Mouse (Mus musculus) hindbrain, embryonic 13.5 days (tissue): ENCODE measurements around the gene St3gal5. TPM values are rescaled to one million over a fixed set of nuclear protein-coding genes. Genes with fewer than 3 reads are reported as not detected.

Experiments used
- ATAC-seq: fragments of 200-750 bp; cut with Nextera tagmentation; 2 replicates; pipeline ENCODE4 v1.8.0; 2017; ENCODE audit warnings: moderate TSS enrichment; ENCODE audit not compliant: low FRiP score
- H3K27ac ChIP-seq: fragments of 300-500 bp; sonication (generic); 2 replicates; pipeline ENCODE4 v1.5.1; 2015; ENCODE audit warnings: inconsistent platforms, mild to moderate bottlenecking, moderate library complexity
- H3K27me3 ChIP-seq: fragments of 300-500 bp; sonication (generic); 2 replicates; pipeline ENCODE4 v1.6.1; 2015; ENCODE audit warnings: mild to moderate bottlenecking, inconsistent platforms
- H3K36me3 ChIP-seq: fragments of 300-500 bp; sonication (generic); 2 replicates; pipeline ENCODE4 v1.6.1; 2015; ENCODE audit warnings: mild to moderate bottlenecking, inconsistent platforms
- H3K4me1 ChIP-seq: fragments of 300-500 bp; sonication (generic); replicated peaks from 2 replicates; pipeline ENCODE4 v1.6.1; 2015; ENCODE audit warnings: inconsistent platforms
- H3K4me2 ChIP-seq: fragments of 300-500 bp; sonication (generic); 2 replicates; pipeline ENCODE4 v1.6.1; 2015; ENCODE audit warnings: inconsistent platforms, mild to moderate bottlenecking, moderate library complexity
- H3K4me3 ChIP-seq: fragments of 300-500 bp; sonication (generic); 2 replicates; pipeline ENCODE4 v1.5.1; 2015; ENCODE audit warnings: mild to moderate bottlenecking, inconsistent platforms
- H3K9ac ChIP-seq: fragments of 300-500 bp; sonication (generic); 2 replicates; pipeline ENCODE4 v1.6.1; 2015; ENCODE audit warnings: mild to moderate bottlenecking, inconsistent platforms
- H3K9me3 ChIP-seq: fragments of 300-500 bp; sonication (generic); 2 replicates; pipeline ENCODE4 v1.6.1; 2016; ENCODE audit warnings: inconsistent platforms
- WGBS: fragments of 180-500 bp; shearing (Covaris S2); methylation state at CpG from one replicate; pipeline ENCODE4 v1.1.7; 2015; 5-methylcytosine and 5-hydroxymethylcytosine counted together
- polyA plus RNA-seq: library from polyadenylated mRNA; unstranded; fragments of >200 nt; fragmentation: Nextera tagmentation; extraction: Ambion mirVana; gene quantifications from 2 replicates; pipeline ENCODE4 v1.2.1, GENCODE M21; 2015

St3gal5 gene
- polyA plus RNA-seq, 1 experiment from 2014 or later: 52.9 TPM

- Histone ChIP-seq H3K4me3 (no peak overlapping the region), H3K4me1 (no peaks in the 10 kb centered on the region)
Measured at GRCm38 (mm10) chr6:72071281-72071870, 26.0 kb upstream of the St3gal5 start.

GRCm38 (mm10) chr6:72073781-72074180 is 23.6 kb upstream of the St3gal5 start:
- H3K4me2 ChIP-seq: no peak overlapping the region
- H3K4me1 ChIP-seq: no peaks in the 10 kb centered on the region
- H3K9me3 ChIP-seq: no peaks in the 10 kb centered on the region
- no peak overlapping the region for H3K27ac ChIP-seq
- WGBS: 88% methylated on average over 4 of the region's 4 CpGs
- ATAC-seq: no peak
- no peak overlapping the region for H3K9ac ChIP-seq
- H3K4me3 ChIP-seq: no peak overlapping the region
- H3K36me3 ChIP-seq: no peaks in the 10 kb centered on the region
- H3K27me3 ChIP-seq: no peaks in the 10 kb centered on the region

More at GRCm38 (mm10) chr6:72071281-72071870, 26.0 kb upstream of the St3gal5 start:
- Histone ChIP-seq H3K27ac (no peak overlapping the region), H3K36me3 (no peaks in the 10 kb centered on the region), H3K27me3 (no peaks in the 10 kb centered on the region), H3K9ac (no peak overlapping the region), H3K4me2 (no peak overlapping the region), H3K9me3 (no peaks in the 10 kb centered on the region)
- 89% methylated on average over 5 of the region's 5 CpGs for WGBS
- ATAC-seq: no peak

GRCm38 (mm10) chr6:72076512-72076911 is 20.9 kb upstream of the St3gal5 start:
- no peak overlapping the region for H3K27ac ChIP-seq
- H3K4me1 ChIP-seq: no peaks in the 10 kb centered on the region
- no peak overlapping the region for H3K4me3 ChIP-seq
- no peak overlapping the region for H3K4me2 ChIP-seq
- no peaks in the 10 kb centered on the region for H3K27me3 ChIP-seq
- no peak overlapping the region for H3K9ac ChIP-seq
- H3K9me3 ChIP-seq: no peaks in the 10 kb centered on the region
- ATAC-seq: no peak
- H3K36me3 ChIP-seq: no peaks in the 10 kb centered on the region
- 77% methylated on average over 9 of the region's 9 CpGs for WGBS

- ATAC-seq: no peak
- no peak overlapping the region for H3K27ac ChIP-seq
- no peak overlapping the region for H3K4me3 ChIP-seq
- H3K4me1 ChIP-seq: no peaks in the 10 kb centered on the region
- no peak overlapping the region for H3K4me2 ChIP-seq
- no peak overlapping the region for H3K9ac ChIP-seq
- no peaks in the 10 kb centered on the region for H3K36me3 ChIP-seq
- H3K9me3 ChIP-seq: 0 out of 2 replicates have a peak, but pooled peaks cover 2% of the 10 kb centered on the region
- WGBS: 89% methylated on average over 5 of the region's 5 CpGs
- H3K27me3 ChIP-seq: no peaks in the 10 kb centered on the region
Measured at GRCm38 (mm10) chr6:72078178-72078577, 19.2 kb upstream of the St3gal5 start.

GRCm38 (mm10) chr6:72081318-72082024 is 15.9 kb upstream of the St3gal5 start:
- no peak overlapping the region for H3K4me3 ChIP-seq
- H3K9me3 ChIP-seq: 0 out of 2 replicates have a peak, but pooled peaks cover 2% of the 10 kb centered on the region
- H3K4me1 ChIP-seq: no peaks in the 10 kb centered on the region
- no peaks in the 10 kb centered on the region for H3K36me3 ChIP-seq
- H3K27ac ChIP-seq: no peak overlapping the region
- no peak overlapping the region for H3K4me2 ChIP-seq
- no peak for ATAC-seq
- no peak overlapping the region for H3K9ac ChIP-seq
- 89% methylated on average over 13 of the region's 13 CpGs for WGBS
- H3K27me3 ChIP-seq: no peaks in the 10 kb centered on the region

GRCm38 (mm10) chr6:72087402-72087801 is 10.0 kb upstream of the St3gal5 start:
- WGBS: 87% methylated on average over 5 of the region's 5 CpGs
- H3K36me3 ChIP-seq: no peaks in the 10 kb centered on the region
- H3K9ac ChIP-seq: no peak overlapping the region
- H3K9me3 ChIP-seq: no peaks in the 10 kb centered on the region
- no peak for ATAC-seq
- no peak overlapping the region for H3K4me3 ChIP-seq
- no peak overlapping the region for H3K4me2 ChIP-seq
- 0 out of 2 replicates have a peak, but pooled peaks cover 5% of the 10 kb centered on the region for H3K27me3 ChIP-seq
- no peaks in the 10 kb centered on the region for H3K4me1 ChIP-seq
- H3K27ac ChIP-seq: no peak overlapping the region

- Histone ChIP-seq H3K27ac (no peak overlapping the region), H3K4me2 (no peak overlapping the region), H3K27me3 (0 out of 2 replicates have a peak, but pooled peaks cover 5% of the 10 kb centered on the region), H3K4me3 (no peak overlapping the region), H3K36me3 (no peaks in the 10 kb centered on the region), H3K9ac (no peak overlapping the region), H3K9me3 (no peaks in the 10 kb centered on the region), H3K4me1 (no peaks in the 10 kb centered on the region)
- ATAC-seq: no peak
- 91% methylated on average over 5 of the region's 5 CpGs for WGBS
Measured at GRCm38 (mm10) chr6:72089865-72090264, 7.5 kb upstream of the St3gal5 start.

GRCm38 (mm10) chr6:72091007-72091406 is 6.4 kb upstream of the St3gal5 start:
- no peak for ATAC-seq
- 53% methylated on average over 6 of the region's 6 CpGs for WGBS
- H3K4me1 ChIP-seq: no peaks in the 10 kb centered on the region
- H3K9me3 ChIP-seq: no peaks in the 10 kb centered on the region
- H3K27me3 ChIP-seq: 0 out of 2 replicates have a peak, but pooled peaks cover 5% of the 10 kb centered on the region
- no peak overlapping the region for H3K9ac ChIP-seq
- no peak overlapping the region for H3K4me3 ChIP-seq
- no peaks in the 10 kb centered on the region for H3K36me3 ChIP-seq
- no peak overlapping the region for H3K4me2 ChIP-seq
- no peak overlapping the region for H3K27ac ChIP-seq

- Histone ChIP-seq H3K4me2 (no peak overlapping the region), H3K27me3 (0 out of 2 replicates have a peak, but pooled peaks cover 5% of the 10 kb centered on the region), H3K4me1 (peaks cover 5% of the 10 kb centered on the region), H3K27ac (no peak overlapping the region), H3K9me3 (no peaks in the 10 kb centered on the region), H3K4me3 (no peak overlapping the region), H3K9ac (no peak overlapping the region), H3K36me3 (no peaks in the 10 kb centered on the region)
- WGBS: 88% methylated on average over 1 of the region's 1 CpGs
- ATAC-seq: no peak
Measured at GRCm38 (mm10) chr6:72093121-72093520, 4.3 kb upstream of the St3gal5 start.

GRCm38 (mm10) chr6:72096217-72096616 is 1.2 kb upstream of the St3gal5 start:
- no peak overlapping the region for H3K4me3 ChIP-seq
- 0 out of 2 replicates have a peak, but pooled peaks cover 2% of the 10 kb centered on the region for H3K27me3 ChIP-seq
- no peak overlapping the region for H3K4me2 ChIP-seq
- no peak overlapping the region for H3K9ac ChIP-seq
- no peaks in the 10 kb centered on the region for H3K9me3 ChIP-seq
- no peak for ATAC-seq
- H3K4me1 ChIP-seq: peaks cover 33% of the 10 kb centered on the region
- no peaks in the 10 kb centered on the region for H3K36me3 ChIP-seq
- no peak overlapping the region for H3K27ac ChIP-seq
- 70% methylated on average over 5 of the region's 5 CpGs for WGBS

- H3K4me3 ChIP-seq: peak overlapping the region; percentile 66
- H3K4me2 ChIP-seq: peak overlapping the region; percentile 83
- no peaks in the 10 kb centered on the region for H3K9me3 ChIP-seq
- peaks cover 37% of the 10 kb centered on the region for H3K4me1 ChIP-seq
- no peak overlapping the region for H3K27ac ChIP-seq
- WGBS: 60% methylated on average over 8 of the region's 8 CpGs
- H3K27me3 ChIP-seq: no peaks in the 10 kb centered on the region
- H3K9ac ChIP-seq: peak overlapping the region; percentile 90; the same call in 1 of the 2 replicates
- H3K36me3 ChIP-seq: no peaks in the 10 kb centered on the region
- 0 out of 2 replicates have a peak, but pooled peaks have one; percentile 1 for ATAC-seq
Measured at GRCm38 (mm10) chr6:72096669-72097068, 723 bp upstream of the St3gal5 start.

- Histone ChIP-seq H3K36me3 (no peaks in the 10 kb centered on the region), H3K4me2 (peak overlapping the region; percentile 83), H3K4me3 (peak overlapping the region; percentile 66), H3K27ac (peak overlapping the region; percentile 93), H3K9me3 (no peaks in the 10 kb centered on the region), H3K4me1 (peaks cover 43% of the 10 kb centered on the region), H3K27me3 (no peaks in the 10 kb centered on the region), H3K9ac (peak overlapping the region; percentile 90)
- ATAC-seq: peak; percentile 62
- WGBS: 2% methylated on average over 15 of the region's 15 CpGs
Measured at GRCm38 (mm10) chr6:72098021-72098655, 746 bp downstream of the St3gal5 start.
